Mouse (Mus musculus) embryonic fibroblast, embryonic 13.5 days (primary cell): ENCODE data around the gene Brms1. TPM values are rescaled to one million over a fixed set of nuclear protein-coding genes. Genes with fewer than 3 reads are reported as not detected.

Experiments
- H3K27ac ChIP-seq: 2 replicates; pipeline ENCODE4 v1.5.1; 2012; ENCODE audit warnings: low read length, control low read depth, inconsistent platforms; ENCODE audit not compliant: insufficient read depth
- H3K4me1 ChIP-seq: 2 replicates; pipeline ENCODE4 v1.6.1; 2011; ENCODE audit warnings: low read length; ENCODE audit not compliant: control insufficient read depth, insufficient read depth
- H3K4me3 ChIP-seq: 2 replicates; pipeline ENCODE4 v1.5.1; 2011; ENCODE audit warnings: mild to moderate bottlenecking, control low read depth, low read length; ENCODE audit not compliant: insufficient read depth
- CTCF ChIP-seq: IDR thresholded peaks from 2 replicates; pipeline ENCODE4 v1.5.1; 2011; ENCODE audit warnings: mild to moderate bottlenecking, control low read depth, low read length, moderate library complexity, borderline replicate concordance; ENCODE audit not compliant: insufficient read depth
- POLR2A ChIP-seq: IDR thresholded peaks from 2 replicates; pipeline ENCODE4 v1.6.1; 2011; ENCODE audit warnings: low read depth, mild to moderate bottlenecking, control low read depth, low read length, moderate library complexity
- polyA plus RNA-seq: library from polyadenylated mRNA; stranded (reverse); fragments of >200 nt; gene quantifications from 2 replicates; pipeline ENCODE4 v1.2.4, GENCODE M21; 2011; ENCODE audit warnings: low read depth; ENCODE audit not compliant: missing spikeins, insufficient read length

The Brms1 gene
- polyA plus RNA-seq, 1 experiment = 12.9 TPM

DNA sequence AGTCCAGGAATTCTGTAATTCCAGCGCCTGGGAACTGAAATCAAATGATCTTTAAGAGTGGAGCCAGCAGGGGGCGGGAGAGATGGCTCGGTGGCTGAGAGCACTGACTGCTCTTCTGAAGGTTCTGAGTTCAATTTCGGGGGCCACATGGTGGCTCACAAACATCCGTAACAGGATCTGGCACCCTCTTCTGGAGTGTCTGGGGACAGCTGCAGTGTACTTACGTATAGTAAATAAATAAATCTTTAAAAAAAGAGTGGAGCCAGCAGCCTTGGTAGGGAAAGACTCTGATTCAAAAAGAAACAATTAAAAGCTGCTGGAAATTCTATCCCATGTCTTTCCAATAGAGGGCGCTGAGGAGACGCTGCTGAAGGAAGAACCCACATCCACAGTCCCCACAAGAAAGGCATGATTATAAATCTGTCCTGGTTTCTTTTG, 26.2 kb upstream of the Brms1 start:
- TF ChIP-seq POLR2A (no peak), CTCF (no peak)
- no peak overlapping the region for H3K4me3 ChIP-seq
- peaks cover 28% of the 10 kb centered on the region for H3K4me1 ChIP-seq
- H3K27ac ChIP-seq = peak overlapping the region; percentile 19; the same call in 1 of the 2 replicates

DNA sequence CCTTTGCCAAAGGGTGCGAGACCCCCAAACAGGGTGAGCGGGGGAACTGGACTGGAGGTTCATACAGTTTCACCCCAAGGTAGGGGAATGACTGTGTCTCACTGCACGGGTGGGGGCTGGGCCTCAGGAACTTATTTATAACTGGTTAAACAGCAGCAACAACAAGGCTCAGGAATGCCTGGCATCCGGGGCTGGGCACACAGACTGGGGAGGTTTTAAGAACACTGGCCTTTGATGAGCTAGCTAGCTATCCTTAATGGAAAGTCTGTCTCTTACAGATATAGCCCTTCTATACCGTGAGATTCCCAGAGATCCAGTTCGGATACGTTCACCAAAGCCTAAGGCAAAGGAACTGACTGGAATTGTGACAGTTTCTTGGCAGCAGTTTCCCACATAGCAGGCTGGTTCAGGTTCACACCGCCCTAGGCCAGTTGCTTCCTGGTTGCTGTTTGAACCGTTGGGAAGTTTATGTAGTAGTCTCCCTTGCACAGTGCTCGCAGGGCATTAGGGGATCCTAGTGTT, 24.9 kb upstream of the Brms1 start:
- Histone ChIP-seq H3K4me1 (peaks cover 28% of the 10 kb centered on the region), H3K27ac (peak overlapping the region; percentile 85), H3K4me3 (no peak overlapping the region)
- TF ChIP-seq CTCF = no peak
- TF ChIP-seq POLR2A = no peak

DNA sequence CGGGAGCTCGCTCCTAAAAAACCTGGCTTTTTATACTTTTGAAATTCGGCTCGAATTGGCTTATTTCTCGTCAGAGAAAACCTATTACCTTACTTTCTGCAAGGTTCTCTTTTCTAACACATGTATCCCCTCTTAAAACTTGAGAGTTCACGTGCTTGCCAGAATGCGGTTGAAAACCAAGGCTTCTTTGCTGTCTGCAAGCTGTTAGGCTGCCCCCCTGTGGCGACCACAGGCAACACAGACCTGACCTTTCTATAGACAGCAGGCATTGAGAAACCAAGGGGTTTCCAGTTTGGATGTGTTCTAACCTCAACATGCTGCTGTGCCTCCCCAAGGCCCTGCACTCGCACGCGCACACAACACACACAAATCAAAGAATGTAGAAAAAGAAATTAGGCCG, 24.4 kb upstream of the Brms1 start:
- H3K4me3 ChIP-seq = no peak overlapping the region
- H3K4me1 ChIP-seq = peaks cover 28% of the 10 kb centered on the region
- peak overlapping the region; percentile 85 for H3K27ac ChIP-seq
- TF ChIP-seq POLR2A = no peak
- peak; percentile 61; the same call in 1 of the 2 replicates for TF ChIP-seq CTCF

DNA sequence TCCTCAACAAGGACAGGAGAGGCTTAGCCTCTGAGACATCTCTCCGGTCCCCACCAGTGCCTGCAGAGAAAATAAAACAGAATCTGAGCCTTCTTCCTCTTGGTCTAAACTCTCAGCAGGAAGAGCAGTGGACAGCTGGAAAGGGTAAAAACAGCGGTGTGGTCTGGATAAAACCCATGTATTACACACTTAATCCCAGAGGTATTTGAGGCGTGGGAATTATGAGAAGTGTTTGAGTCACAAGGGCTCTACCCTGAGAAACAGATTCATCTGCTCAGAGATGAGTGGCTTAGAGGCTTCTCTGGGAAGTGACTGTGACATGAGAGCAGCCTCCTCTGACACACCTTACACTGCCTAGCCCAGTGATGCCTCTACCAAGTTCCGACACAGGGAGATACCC, 23.5 kb upstream of the Brms1 start:
- Histone ChIP-seq H3K4me1 (peaks cover 25% of the 10 kb centered on the region), H3K4me3 (no peak overlapping the region), H3K27ac (peak overlapping the region; percentile 85)
- no peak for TF ChIP-seq CTCF
- TF ChIP-seq POLR2A = no peak

DNA sequence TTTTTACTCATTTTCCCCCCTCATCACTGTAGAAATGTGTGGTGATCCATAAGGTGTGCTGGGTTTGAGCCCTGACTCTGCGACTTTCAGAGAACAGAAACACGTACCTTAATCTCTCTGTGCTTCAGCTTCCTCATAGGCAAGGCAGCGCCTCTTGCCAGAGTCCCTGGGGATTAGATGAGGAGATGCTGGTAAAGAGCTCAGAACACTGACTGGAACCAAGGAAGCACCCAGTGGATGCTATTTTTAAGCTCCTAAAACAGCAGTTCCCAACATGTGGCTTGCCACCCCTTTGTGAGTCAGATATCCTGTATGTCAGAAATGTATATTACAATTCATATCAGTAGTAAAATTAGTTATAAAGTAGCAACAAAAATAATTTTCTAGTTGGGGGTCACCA, 23.0 kb upstream of the Brms1 start:
- H3K4me1 ChIP-seq = peaks cover 23% of the 10 kb centered on the region
- H3K27ac ChIP-seq = peak overlapping the region; percentile 85
- H3K4me3 ChIP-seq = no peak overlapping the region
- no peak for TF ChIP-seq POLR2A
- TF ChIP-seq CTCF = no peak

DNA sequence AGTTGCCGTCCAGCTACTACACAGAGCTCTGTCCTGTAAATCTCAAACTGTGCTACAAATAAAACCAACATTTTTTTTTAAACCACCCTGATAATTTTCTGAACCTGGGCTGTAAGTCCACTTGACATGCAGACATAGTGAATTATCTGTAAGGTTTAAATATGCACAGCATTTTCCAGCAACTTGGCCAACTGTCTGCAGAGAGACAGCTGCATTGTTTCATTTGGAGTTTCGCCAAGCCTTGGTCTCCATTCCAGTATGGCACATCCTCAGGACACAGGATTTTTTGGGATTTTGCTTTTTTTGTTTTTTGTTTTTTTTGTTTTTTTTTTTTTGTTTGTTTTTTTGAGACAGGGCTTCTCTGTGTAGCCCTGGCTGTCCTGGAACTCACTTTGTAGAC, 19.7 kb upstream of the Brms1 start:
- H3K27ac ChIP-seq = no peak overlapping the region
- H3K4me3 ChIP-seq = no peak overlapping the region
- no peak for TF ChIP-seq POLR2A
- TF ChIP-seq CTCF = no peak
- peaks cover 20% of the 10 kb centered on the region for H3K4me1 ChIP-seq

DNA sequence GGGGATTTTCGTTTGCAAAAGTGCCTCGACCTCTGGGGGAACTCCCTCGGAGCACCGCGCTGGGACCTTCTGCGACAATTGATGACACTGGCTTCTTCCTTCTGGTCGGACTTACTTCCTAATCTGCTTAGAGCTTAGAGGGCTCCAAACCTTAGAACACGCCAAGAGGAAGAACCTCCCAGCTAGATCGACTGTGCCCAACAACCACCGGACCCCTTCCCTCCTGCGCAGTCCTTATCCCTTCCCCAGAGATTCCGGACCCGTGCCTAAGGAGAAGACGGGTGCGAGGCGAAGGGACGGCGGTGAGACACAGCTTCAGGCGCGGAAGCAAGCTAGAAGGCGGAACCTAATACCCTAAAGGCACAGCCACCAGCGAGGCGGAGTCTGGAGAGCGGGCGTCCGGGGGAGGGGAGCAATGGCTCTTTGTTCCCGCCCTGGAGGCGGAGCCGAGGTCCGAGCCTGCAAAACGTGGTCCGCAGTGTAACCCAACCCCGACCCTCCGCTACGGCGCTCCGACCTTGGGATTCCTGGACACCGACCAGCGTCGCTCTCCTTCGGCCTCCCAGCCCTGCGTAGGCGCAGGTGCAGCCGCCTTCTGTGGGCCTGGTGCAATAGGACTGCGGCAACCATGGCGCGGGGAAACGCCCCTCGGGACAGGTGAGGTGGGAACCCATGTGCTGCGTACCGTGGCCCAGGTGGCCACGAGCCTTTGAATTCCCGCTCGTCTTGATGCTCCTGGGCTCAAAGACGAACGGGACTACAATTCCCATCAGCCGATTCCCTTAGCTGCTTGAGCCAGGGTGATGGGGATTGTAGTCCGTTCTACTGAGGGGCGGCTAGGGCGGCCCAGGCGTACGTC, 17.3 kb upstream of the Brms1 start, which contains the start of gene Slc29a2:
Gene Slc29a2 (plus strand): TSS at position 240 of the 859 bp plus-strand sequence.
- peak within 1 kb of the TSS; percentile 27; the same call in 1 of the 2 replicates for H3K27ac ChIP-seq

DNA sequence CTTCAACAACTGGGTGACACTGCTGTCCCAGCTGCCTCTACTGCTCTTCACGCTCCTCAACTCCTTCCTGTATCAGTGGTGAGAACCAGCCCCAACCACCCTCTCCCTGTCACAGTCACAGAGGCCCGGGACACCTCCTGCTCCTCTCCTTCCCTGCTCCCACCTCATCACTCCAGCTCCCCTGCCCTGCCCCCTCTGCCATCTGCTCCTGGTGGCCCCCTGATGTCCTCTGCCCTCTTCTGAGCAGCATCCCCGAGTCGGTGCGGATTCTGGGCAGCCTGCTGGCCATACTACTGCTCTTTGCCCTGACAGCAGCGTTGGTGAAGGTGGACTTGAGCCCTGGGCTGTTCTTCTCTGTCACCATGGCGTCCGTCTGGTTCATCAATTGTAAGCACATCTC, 15.0 kb upstream of the Brms1 start:
- Histone ChIP-seq H3K27ac (no peak overlapping the region), H3K4me3 (no peak overlapping the region), H3K4me1 (peaks cover 8% of the 10 kb centered on the region; the same call in 1 of the 2 replicates)
- TF ChIP-seq CTCF = no peak
- TF ChIP-seq POLR2A = no peak

More for the DNA sequence above, 17.3 kb upstream of the Brms1 start, which contains the start of gene Slc29a2:
- Histone ChIP-seq H3K4me3 (peak within 1 kb of the TSS; percentile 69), H3K4me1 (peaks cover 9% of the 10 kb centered on the region; the same call in 1 of the 2 replicates)
- TF ChIP-seq CTCF = no peak
- peak; percentile 97 for TF ChIP-seq POLR2A

DNA sequence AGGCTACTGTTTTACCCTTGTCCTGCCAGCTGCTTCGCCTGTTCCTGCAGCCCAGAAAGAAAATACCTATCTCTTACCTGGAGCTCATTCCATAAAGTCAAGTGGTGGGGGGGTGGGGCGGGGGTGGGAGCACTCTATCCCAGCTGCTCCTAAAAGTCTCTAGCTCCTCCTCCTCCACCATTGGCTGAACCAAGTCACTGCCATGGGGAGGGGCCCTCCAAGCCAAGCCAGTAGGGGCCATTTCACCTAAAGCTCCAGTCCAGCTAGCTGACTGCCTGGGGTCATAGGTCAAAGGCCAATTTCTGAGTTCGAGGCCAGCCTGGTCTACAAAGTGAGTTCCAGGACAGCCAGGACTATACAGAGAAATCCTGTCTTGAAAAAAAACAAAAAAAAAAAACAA, 8.5 kb upstream of the Brms1 start:
- no peak overlapping the region for H3K4me3 ChIP-seq
- H3K27ac ChIP-seq = no peak overlapping the region
- no peak for TF ChIP-seq POLR2A
- TF ChIP-seq CTCF = no peak
- no peaks in the 10 kb centered on the region for H3K4me1 ChIP-seq

DNA sequence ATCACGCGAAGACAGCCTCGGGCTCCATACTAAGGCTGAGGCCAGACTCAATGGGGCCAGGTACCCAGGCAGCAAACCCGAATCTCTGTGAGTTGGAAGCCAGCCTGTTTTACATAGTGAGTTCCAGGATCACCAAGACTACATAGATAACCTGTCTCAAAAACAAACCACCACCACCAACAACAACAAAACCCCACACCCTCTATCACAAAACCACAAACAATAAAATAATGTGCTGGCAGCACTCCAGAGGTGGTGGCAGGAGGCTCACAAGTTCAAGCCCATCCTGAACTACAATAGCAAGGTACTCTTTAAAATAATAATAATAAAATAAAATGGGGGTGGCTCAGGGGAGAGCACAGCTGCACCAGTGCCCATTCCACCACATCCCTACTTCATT, 4.6 kb upstream of the Brms1 start:
- TF ChIP-seq POLR2A = no peak
- Histone ChIP-seq H3K4me1 (peaks cover 3% of the 10 kb centered on the region; the same call in 1 of the 2 replicates), H3K4me3 (no peak overlapping the region)

More for the DNA sequence above, 4.6 kb upstream of the Brms1 start:
- H3K27ac ChIP-seq = no peak overlapping the region
